Mouse (Mus musculus) stomach, postnatal 0 days (tissue): ENCODE measurements around the gene Trappc3.

Source experiments
- CTCF ChIP-seq: IDR thresholded peaks from 2 replicates; pipeline ENCODE4 v1.5.1; 2016; ENCODE audit warnings: antibody characterized with exemption, low read depth, mild to moderate bottlenecking, moderate library complexity
- EP300 ChIP-seq: optimal IDR thresholded peaks from 2 replicates; pipeline ENCODE3; 2016; ENCODE audit warnings: antibody characterized with exemption

GRCm38 (mm10) chr4:126239862-126240475 is 22.2 kb upstream of the Trappc3 start:
- no peak for TF ChIP-seq CTCF
- TF ChIP-seq EP300: no peak
